Mouse (Mus musculus) common myeloid progenitor, adult 5-6 weeks (primary cell): ENCODE results near the gene Smtnl2. TPM values are rescaled to one million over a fixed set of nuclear protein-coding genes. Genes with fewer than 3 reads are reported as not detected.
A peak's percentile ranks its signal among the peaks of the same experiment; 100 is the strongest.
"Not testable (repeated sequence)": the region's sequence is repeated elsewhere in the genome, so short reads cannot be mapped to it uniquely, and the experiment has no call there.

ENCODE experiments used
- ATAC-seq: replicated peaks from 2 replicates; pipeline ENCODE4 v1.8.0; 2016; ENCODE audit warnings: low read depth, mild to moderate bottlenecking, moderate TSS enrichment, inconsistent platforms; ENCODE audit not compliant: poor library complexity, severe bottlenecking
- total RNA-seq: library from RNA; stranded (forward); fragments of 200-1000, 187-1606 nt; gene quantifications from 2 replicates; pipeline ENCODE4 v1.2.3, GENCODE M21; 2017

The Smtnl2 gene
- total RNA-seq: 0.23 TPM in 1 of 2 replicates, not detected in the other

DNA sequence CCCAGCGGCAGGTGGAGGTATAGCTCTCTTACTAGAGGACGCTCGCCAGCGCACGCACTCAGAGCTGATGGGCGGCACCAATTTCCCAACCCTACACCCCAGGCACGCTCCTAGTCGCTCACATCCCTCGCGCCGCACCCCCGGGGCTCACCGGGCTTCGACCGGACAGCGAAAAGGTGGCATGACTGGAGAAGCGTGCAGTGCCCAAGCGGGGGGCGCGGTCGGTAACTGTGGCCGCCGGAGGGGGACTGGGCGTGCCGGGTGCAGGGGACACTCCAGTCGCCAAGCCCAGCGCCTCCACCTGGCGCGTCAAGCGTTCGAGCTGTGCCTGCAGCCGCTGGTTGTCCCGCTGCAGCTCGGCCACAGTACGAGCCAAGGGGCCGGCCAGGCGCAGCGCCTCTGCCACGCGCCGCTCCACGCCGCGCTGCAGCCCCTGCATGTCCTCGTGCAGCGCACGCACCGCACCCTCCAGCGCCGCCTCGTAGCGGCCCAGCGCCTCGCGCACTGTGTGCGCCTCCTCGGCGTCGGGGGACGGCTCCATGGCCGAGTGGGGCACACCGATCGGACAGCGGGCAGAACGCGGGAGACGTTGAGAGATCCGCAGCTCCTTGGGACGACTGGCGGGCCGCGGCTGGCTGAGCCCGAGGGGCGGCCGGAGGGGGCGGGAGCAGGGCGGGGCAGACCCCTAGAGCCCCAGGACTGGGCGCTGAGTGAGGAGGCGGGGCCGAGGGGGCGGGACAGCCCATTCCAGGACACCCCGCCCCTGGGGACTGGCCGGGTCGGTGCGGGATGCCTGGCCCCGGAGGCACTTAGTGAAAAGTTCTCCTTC is at the start of gene Smtnl2:
TSS of gene Smtnl2 (minus strand) at position 621 of the 829 bp plus-strand sequence.
- peak; percentile 69 for ATAC-seq

DNA sequence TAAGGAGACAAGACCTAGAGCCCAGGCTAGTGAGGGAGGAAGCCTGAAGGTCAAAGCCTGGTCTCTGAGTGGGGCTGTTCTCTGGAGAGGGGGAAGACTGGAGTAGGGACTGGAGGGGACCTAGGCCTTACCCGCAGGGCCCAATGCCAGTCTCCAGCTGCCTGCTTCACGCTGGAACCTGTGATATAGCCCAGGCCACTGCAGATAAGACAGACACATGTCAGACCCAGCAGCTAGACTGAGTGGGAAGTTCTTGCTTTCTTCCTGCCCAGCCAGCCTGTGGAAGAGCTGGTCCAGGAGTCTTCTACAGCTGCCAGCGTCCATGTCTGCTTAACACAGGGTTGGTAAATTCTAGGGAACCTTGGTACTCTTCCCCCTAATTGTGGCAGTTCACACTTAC is 47.0 kb upstream of the Smtnl2 start:
- peak; percentile 8; the same call in 1 of the 2 replicates for ATAC-seq

- ATAC-seq: peak; percentile 57
Measured at GRCm38 (mm10) chr11:72457995-72458496, 46.5 kb upstream of the Smtnl2 start.

GRCm38 (mm10) chr11:72455694-72456093 is 44.2 kb upstream of the Smtnl2 start:
- ATAC-seq: no peak

DNA sequence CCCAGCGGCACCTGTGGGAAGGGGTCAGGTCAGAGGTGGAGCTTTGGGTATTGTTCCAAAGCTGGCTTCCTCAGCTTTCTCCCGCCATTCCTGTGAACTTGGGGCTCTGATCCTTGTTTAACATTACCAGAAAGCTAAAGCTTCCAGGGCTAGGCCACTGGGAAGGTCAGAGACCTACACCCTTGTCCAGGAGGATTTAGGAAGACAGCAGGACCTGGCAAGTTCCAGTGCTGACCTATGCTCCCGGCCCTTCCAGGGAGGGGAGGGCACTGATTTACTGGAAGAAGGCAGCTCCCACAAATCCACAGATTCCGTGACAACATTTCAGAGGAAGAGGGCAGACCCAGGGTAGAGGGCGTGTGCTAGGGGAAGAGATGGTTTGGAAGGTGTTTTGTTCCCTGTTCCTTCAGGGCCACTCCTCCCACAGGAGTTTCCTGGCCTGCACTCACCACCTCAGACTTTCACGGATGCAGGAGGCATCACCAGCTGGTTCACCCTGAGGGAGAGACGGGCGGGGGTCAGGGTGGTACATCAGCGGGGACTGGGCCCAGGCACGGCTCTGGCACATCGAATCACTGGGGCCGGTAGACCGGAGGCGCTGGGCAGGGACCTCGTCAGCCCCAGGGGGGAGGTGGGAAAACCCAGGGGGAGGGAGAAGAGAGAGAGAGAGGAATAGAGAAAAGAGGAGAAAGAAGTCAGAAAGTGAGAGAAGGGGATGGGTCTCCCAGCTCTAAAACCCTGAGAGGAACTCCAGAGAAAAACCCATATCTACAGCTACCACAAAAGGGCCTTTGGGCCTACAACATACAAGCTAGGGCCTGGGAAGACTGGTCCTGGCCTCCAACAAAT is 41.8 kb upstream of the Smtnl2 start:
- ATAC-seq: no peak

DNA sequence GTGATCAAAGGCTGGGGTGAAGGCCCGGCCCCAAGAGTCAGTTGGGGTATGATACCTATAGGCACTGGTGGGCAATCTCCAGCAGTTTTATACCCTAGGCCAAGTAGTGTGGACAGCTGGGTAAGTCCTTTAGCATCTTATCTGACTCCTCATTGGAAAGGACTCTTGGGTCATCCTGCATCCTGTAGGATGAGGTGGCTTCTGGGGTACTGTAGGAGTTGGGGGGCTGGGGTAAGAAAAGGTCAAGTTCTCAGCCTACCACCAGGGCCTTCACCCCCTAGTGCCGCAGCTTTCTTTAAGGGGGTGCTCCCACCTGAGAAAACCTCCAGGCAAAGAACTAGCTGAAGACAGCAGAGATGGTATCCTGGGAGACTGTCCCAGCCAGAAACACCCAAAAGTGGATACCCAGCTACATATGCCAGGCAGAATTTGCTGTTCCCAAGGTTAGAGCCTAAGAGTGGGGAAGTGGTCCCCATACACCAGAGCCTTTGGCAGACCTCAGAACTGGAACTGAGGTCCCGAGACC is 40.7 kb upstream of the Smtnl2 start:
- no peak for ATAC-seq

DNA sequence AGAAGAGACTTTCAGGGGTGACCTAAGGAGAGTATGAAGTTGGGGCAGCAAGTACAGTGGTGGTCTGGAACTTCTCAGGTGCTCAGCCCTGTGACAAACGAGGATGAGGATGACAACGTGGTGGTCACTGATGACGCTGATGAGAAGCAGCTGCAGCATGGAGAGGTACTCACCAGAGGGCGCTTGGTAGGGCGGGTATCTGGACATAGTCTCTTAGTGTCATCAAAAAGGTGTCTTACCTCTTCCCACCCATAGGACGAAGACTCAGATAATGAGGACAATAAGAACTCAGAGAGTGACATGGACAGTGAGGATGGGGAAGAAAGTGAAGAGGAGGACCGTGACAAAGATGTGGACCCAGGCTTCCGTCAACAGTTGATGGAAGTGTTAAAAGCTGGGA is 36.0 kb upstream of the Smtnl2 start:
- 0 out of 2 replicates have a peak, but pooled peaks have one; percentile 17 for ATAC-seq

GRCm38 (mm10) chr11:72446311-72447105 is 35.0 kb upstream of the Smtnl2 start:
- peak; percentile 27 for ATAC-seq

DNA sequence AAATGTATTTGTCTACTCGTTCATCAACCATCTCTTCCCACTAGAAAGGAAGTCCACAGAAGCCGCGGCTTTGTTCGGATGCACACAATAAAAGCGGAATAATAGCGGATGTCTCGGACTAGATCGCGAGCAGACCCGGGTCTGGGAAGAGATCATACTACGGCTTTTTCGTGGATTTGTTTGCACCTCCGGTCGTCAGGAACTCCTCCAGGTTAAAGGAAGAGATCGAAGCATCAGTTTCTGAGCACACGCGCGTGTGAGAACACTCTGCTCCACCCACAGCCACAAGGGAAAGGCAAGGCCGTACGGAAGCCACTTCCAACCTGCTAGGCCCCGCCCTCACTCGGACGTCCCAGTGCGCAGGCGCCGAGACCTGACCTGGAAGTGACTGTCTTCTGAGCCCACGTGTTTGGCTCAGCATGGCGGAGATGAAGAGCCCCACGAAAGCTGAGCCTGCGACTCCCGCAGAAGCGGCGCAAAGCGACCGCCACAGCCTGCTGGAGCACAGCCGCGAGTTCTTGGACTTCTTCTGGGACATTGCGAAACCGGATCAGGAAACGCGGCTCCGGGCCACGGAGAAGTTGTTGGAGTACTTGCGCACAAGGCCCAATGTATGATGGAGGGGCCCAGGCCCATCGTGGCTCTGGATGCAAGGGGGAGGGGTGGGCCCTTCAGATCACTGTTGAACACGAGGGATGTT is 29.6 kb upstream of the Smtnl2 start, which contains the start of gene Mybbp1a:
TSS of gene Mybbp1a (plus strand) at position 391 of the 700 bp plus-strand sequence.
- ATAC-seq: peak; percentile 94

GRCm38 (mm10) chr11:72440597-72440964 is 29.1 kb upstream of the Smtnl2 start:
- ATAC-seq: not testable (repeated sequence)

GRCm38 (mm10) chr11:72438411-72438810 is 26.9 kb upstream of the Smtnl2 start:
- ATAC-seq: no peak

DNA sequence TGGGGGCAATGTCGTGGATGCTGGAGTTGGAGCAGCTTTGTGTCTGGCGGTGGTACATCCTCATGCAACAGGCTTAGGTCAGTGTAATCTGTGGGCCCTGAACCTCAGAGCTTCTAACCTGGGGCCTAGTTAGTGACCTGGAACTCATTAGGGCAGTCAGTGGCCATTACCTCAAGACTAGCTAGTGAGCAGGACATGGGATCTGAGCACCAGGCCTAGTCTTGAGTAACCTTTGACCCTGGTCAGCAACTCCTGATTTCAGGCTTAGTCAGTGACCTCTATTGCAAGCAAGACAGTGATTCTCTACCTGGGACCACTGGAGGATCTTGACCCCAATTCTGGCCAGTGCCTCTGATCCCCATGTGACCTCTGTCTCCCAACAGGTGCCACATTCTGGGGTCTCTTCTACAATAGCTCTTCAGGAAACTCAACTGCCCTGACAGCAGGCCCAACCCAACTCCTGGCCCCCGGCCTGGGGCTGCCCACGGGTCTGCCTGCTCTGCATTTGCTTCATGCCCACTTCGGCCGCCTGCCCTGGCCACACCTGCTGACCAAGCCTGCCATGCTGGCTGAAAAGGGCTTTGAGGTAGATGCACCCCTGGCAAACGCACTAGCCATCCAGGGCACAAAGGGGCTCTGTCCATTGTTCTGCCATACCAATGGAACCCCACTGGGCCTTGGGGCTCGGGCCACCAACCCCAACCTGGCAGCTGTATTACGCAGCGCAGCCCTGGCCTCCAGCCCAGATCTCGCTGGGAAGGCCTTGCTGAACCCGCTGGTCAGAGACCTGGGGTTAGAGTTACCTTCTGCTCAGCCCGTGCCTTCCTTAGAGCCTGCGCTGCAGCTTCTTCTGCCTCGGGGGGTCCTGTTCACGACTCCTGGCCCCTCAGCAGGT is 25.5 kb upstream of the Smtnl2 start:
- no peak for ATAC-seq

DNA sequence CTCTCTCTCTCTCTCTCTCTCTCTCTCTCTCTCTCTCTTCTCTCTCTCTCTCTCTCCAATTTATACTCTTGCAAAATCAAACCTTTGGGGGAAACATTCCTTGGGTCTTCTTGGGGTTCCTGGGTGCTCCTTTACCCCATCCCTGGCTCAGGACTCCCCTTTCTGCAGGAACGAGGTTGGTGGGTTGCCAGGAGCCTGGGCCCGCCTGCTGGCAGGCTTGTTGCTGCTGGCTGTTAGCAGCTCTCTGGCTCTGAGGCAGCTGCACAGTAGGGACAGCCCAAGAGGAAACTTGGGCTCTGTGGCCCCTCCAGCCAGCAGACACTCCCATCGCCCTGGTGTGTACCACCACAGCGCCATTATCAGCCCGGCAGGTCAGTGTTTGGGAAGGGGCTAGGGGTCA is 24.8 kb upstream of the Smtnl2 start:
- ATAC-seq: no peak

- no peak for ATAC-seq
Measured at GRCm38 (mm10) chr11:72435694-72436045, 24.2 kb upstream of the Smtnl2 start.

DNA sequence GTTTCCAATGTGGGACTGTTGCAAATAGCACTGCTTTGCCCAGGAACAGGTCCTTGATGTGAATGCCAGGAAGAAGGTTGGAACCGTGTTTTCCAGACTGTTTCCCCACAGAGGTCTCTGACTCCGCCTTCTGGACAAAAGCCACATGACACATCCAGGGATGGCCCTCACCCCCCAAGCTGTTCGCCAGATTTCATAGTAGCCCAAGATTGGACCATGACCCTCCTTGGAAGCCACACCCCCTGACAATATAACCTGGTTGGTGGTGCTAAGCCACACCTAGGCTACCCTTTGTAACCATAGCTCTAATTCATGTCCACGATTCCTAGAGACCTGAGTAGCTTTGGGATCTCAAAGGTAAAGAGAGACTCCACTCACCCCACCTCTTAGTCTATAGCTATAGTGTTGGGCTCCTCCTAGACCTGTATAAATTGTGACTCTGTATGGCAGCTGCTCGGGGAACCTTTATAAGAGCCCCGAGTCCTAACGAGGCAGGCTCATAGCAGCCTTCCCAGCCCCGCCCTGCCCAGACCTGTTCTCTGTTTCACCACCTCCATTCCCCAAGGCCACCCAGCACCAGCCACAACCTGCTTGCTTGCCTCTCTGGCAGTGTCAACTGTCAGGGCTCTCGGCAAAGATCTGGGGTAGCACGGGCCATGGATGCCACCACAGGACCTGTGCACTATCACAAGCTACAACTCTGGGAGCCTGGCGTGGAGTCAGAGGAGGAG is 23.6 kb upstream of the Smtnl2 start, which contains the start of gene Ggt6:
TSS of gene Ggt6 (plus strand) at position 564 of the 731 bp plus-strand sequence.
- ATAC-seq: no peak

DNA sequence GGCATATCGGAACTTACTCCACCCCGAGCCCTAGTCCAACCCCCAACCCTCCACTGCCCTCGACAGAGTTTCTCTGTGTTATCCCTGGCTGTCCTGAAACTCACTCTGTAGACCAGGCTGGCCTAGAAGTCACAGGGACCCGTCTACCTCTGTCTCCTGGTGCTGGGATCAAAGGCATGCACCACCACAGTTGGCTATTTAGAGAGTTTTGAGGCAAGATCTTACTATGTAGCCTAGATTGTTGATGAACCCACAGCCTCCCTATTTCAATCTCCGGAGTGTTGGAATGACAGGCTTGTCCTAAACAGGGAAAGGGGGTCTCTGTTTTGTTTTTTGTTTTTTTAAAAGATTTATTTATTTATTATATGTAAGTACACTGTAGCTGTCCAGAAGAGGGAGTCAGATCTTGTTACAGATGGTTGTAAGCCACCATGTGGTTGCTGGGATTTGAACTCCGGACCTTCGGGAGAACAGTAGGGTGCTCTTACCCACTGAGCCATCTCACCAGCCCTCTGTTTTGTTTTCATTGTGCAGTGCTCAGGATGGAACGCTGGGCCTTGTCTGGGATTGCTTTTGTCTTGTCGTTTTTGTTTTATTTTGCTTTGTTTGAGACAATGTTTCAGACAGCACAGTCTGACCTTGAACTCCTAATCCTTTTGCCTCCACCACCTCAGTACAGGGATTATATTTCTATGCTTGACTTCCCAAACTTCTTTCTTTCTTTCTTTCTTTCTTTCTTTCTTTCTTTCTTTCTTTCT is 19.0 kb upstream of the Smtnl2 start:
- ATAC-seq: not testable (repeated sequence)

DNA sequence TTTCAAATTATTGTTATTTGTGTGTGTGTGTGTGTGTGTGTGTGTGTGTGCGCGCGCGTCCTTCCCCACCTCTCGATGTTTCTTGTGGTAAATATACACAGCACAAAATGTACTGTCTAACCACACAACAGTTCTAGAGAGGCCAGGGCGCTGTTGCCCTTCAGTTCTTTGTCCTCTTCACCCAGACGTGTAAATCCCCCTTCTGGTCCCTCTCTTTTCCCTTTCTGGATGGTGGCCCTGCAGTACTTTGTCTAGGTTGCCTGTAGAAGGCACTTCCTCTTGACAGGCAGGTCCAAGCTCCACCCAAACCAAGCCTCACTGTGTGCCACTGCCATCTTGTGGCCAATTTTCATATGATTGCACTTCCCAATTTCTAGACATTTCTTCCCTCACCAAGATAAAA is 17.8 kb upstream of the Smtnl2 start:
- peak; percentile 96 for ATAC-seq
